Mouse (Mus musculus): Measurements from ENCODE around the gene C2cd3.

GRCm38 (mm10) chr7:100378257-100378656 lies 6.2 kb downstream of the C2cd3 start:
- no peak for TF ChIP-seq POLR2A (IDR thresholded peaks at IDR 0.05; ENCODE audit: insufficient read length, low read depth)
- no peak for TF ChIP-seq TCF3 (IDR thresholded peaks at IDR 0.05; ENCODE audit: insufficient read length, low read depth)
- TF ChIP-seq MAX (IDR thresholded peaks at IDR 0.05; ENCODE audit: low read depth) = no peak
